Mouse (Mus musculus): ENCODE data around the gene Acox1. TPM values are rescaled to one million over a fixed set of nuclear protein-coding genes. Genes with fewer than 3 reads are reported as not detected.
A peak's percentile ranks its signal among the peaks of the same experiment; 100 is the strongest.

Gene Acox1
- polyA plus RNA-seq, 1 experiment from 2014 or later, result 68.3 TPM

GRCm38 (mm10) chr11:116169214-116169613 lies 29.6 kb downstream of the Acox1 start:
- H3K4me1 ChIP-seq (ENCODE audit: control insufficient read depth, insufficient read depth, low read length), result peaks cover 9% of the 10 kb centered on the region
- no peak overlapping the region for H3K4me2 ChIP-seq (ENCODE audit: low read length)
- ATAC-seq (ENCODE audit: low FRiP score, low TSS enrichment) (no peak), DNase-seq (no peak)
- no peak overlapping the region for H3K27ac ChIP-seq (replicated peaks; ENCODE audit: low read depth, low read length)
- no peak overlapping the region for H3K9ac ChIP-seq (replicated peaks; ENCODE audit: low read length)
- no peaks in the 10 kb centered on the region for H3K9me3 ChIP-seq (ENCODE audit: control insufficient read depth, low read length)
- H3K27me3 ChIP-seq (ENCODE audit: control insufficient read depth, insufficient read depth, low read length), result no peaks in the 10 kb centered on the region
- WGBS, result 88% methylated on average over 3 of the region's 3 CpGs
- H3K4me3 ChIP-seq (replicated peaks; ENCODE audit: low read depth, low read length), result no peak overlapping the region
- H3K36me3 ChIP-seq (ENCODE audit: control insufficient read depth, insufficient read depth, low read length), result peaks cover 46% of the 10 kb centered on the region

GRCm38 (mm10) chr11:116167884-116168439 lies 30.9 kb downstream of the Acox1 start, which contains the start of gene Fbf1:
Fbf1 (minus strand) TSS chr11:116168166.
- under 1% methylated on average over 40 of the region's 40 CpGs for WGBS
- ATAC-seq (ENCODE audit: low FRiP score, low TSS enrichment), result peak; percentile 93
- DNase-seq, result peak; percentile 98

GRCm38 (mm10) chr11:116167232-116167631 lies 31.6 kb downstream of the Acox1 start:
- Histone ChIP-seq H3K4me3 (replicated peaks; ENCODE audit: low read depth, low read length) (peak overlapping the region; percentile 75), H3K27me3 (ENCODE audit: control insufficient read depth, insufficient read depth, low read length) (no peaks in the 10 kb centered on the region), H3K27ac (replicated peaks; ENCODE audit: low read depth, low read length) (peak overlapping the region; percentile 93), H3K4me2 (ENCODE audit: low read length) (peak overlapping the region; percentile 80), H3K9ac (replicated peaks; ENCODE audit: low read length) (peak overlapping the region; percentile 89), H3K9me3 (ENCODE audit: control insufficient read depth, low read length) (no peaks in the 10 kb centered on the region), H3K36me3 (ENCODE audit: control insufficient read depth, insufficient read depth, low read length) (peaks cover 42% of the 10 kb centered on the region), H3K4me1 (ENCODE audit: control insufficient read depth, insufficient read depth, low read length) (peaks cover 13% of the 10 kb centered on the region)
- ATAC-seq (ENCODE audit: low FRiP score, low TSS enrichment), result no peak
- WGBS, result 7% methylated on average over 6 of the region's 6 CpGs
- no peak for DNase-seq

More at GRCm38 (mm10) chr11:116167884-116168439, 30.9 kb downstream of the Acox1 start, which contains the start of gene Fbf1:
- Histone ChIP-seq H3K9ac (replicated peaks; ENCODE audit: low read length) (peak within 1 kb of the TSS; percentile 89), H3K27ac (replicated peaks; ENCODE audit: low read depth, low read length) (peak within 1 kb of the TSS; percentile 93), H3K4me1 (ENCODE audit: control insufficient read depth, insufficient read depth, low read length) (peaks cover 12% of the 10 kb centered on the region), H3K9me3 (ENCODE audit: control insufficient read depth, low read length) (no peaks in the 10 kb centered on the region), H3K4me3 (replicated peaks; ENCODE audit: low read depth, low read length) (peak within 1 kb of the TSS; percentile 75), H3K27me3 (ENCODE audit: control insufficient read depth, insufficient read depth, low read length) (no peaks in the 10 kb centered on the region), H3K4me2 (ENCODE audit: low read length) (peak within 1 kb of the TSS; percentile 80), H3K36me3 (ENCODE audit: control insufficient read depth, insufficient read depth, low read length) (peaks cover 46% of the 10 kb centered on the region)

GRCm38 (mm10) chr11:116163002-116163401 lies 35.8 kb downstream of the Acox1 start:
- Histone ChIP-seq H3K4me3 (replicated peaks; ENCODE audit: low read depth, low read length) (no peak overlapping the region), H3K4me2 (ENCODE audit: low read length) (no peak overlapping the region), H3K27me3 (ENCODE audit: control insufficient read depth, insufficient read depth, low read length) (no peaks in the 10 kb centered on the region), H3K9me3 (ENCODE audit: control insufficient read depth, low read length) (no peaks in the 10 kb centered on the region), H3K9ac (replicated peaks; ENCODE audit: low read length) (no peak overlapping the region), H3K4me1 (ENCODE audit: control insufficient read depth, insufficient read depth, low read length) (peaks cover 13% of the 10 kb centered on the region), H3K27ac (replicated peaks; ENCODE audit: low read depth, low read length) (no peak overlapping the region), H3K36me3 (ENCODE audit: control insufficient read depth, insufficient read depth, low read length) (peaks cover 69% of the 10 kb centered on the region)
- WGBS, result 21% methylated on average over 9 of the region's 9 CpGs
- DNase-seq (no peak), ATAC-seq (ENCODE audit: low FRiP score, low TSS enrichment) (no peak)

GRCm38 (mm10) chr11:116162146-116162545 lies 36.7 kb downstream of the Acox1 start:
- H3K4me2 ChIP-seq (ENCODE audit: low read length), result no peak overlapping the region
- no peaks in the 10 kb centered on the region for H3K27me3 ChIP-seq (ENCODE audit: control insufficient read depth, insufficient read depth, low read length)
- H3K9ac ChIP-seq (replicated peaks; ENCODE audit: low read length), result no peak overlapping the region
- no peak for ATAC-seq (ENCODE audit: low FRiP score, low TSS enrichment)
- no peak for DNase-seq
- H3K36me3 ChIP-seq (ENCODE audit: control insufficient read depth, insufficient read depth, low read length), result peaks cover 77% of the 10 kb centered on the region
- peaks cover 12% of the 10 kb centered on the region for H3K4me1 ChIP-seq (ENCODE audit: control insufficient read depth, insufficient read depth, low read length)
- no peaks in the 10 kb centered on the region for H3K9me3 ChIP-seq (ENCODE audit: control insufficient read depth, low read length)
- WGBS, result 70% methylated on average over 10 of the region's 10 CpGs
- H3K4me3 ChIP-seq (replicated peaks; ENCODE audit: low read depth, low read length), result no peak overlapping the region
- H3K27ac ChIP-seq (replicated peaks; ENCODE audit: low read depth, low read length), result no peak overlapping the region

DNA sequence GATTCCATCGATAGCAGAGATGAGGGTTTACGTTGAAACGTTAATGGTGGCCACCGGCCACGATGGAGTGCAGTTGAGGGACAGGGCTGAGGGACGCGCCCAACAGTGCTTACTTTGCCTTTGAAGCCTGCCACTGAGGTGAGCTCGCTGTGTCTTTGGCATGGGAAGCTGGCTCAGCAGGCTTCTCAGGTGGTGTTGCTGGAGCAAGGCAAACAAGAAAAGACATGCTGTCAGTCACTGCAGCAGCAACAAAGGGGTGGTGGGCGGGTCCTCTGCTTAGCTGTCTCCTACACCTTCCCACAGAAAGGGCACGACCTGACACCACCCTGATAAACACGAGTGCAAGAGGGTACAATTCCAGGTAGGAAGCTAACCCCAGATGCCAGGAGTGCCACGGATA lies 37.5 kb downstream of the Acox1 start:
- Histone ChIP-seq H3K27ac (replicated peaks; ENCODE audit: low read depth, low read length) (no peak overlapping the region), H3K4me1 (ENCODE audit: control insufficient read depth, insufficient read depth, low read length) (peaks cover 4% of the 10 kb centered on the region; the same call in 1 of the 2 replicates), H3K9ac (replicated peaks; ENCODE audit: low read length) (no peak overlapping the region), H3K4me3 (replicated peaks; ENCODE audit: low read depth, low read length) (no peak overlapping the region), H3K36me3 (ENCODE audit: control insufficient read depth, insufficient read depth, low read length) (peaks cover 85% of the 10 kb centered on the region), H3K9me3 (ENCODE audit: control insufficient read depth, low read length) (no peaks in the 10 kb centered on the region), H3K27me3 (ENCODE audit: control insufficient read depth, insufficient read depth, low read length) (no peaks in the 10 kb centered on the region), H3K4me2 (ENCODE audit: low read length) (no peak overlapping the region)
- 78% methylated on average over 12 of the region's 12 CpGs for WGBS
- DNase-seq, result no peak
- no peak for ATAC-seq (ENCODE audit: low FRiP score, low TSS enrichment)

GRCm38 (mm10) chr11:116150960-116151359 lies 47.9 kb downstream of the Acox1 start:
- no peak overlapping the region for H3K9ac ChIP-seq (replicated peaks; ENCODE audit: low read length)
- DNase-seq (no peak), ATAC-seq (ENCODE audit: low FRiP score, low TSS enrichment) (no peak)
- H3K9me3 ChIP-seq (ENCODE audit: control insufficient read depth, low read length), result no peaks in the 10 kb centered on the region
- H3K27ac ChIP-seq (replicated peaks; ENCODE audit: low read depth, low read length), result no peak overlapping the region
- H3K27me3 ChIP-seq (ENCODE audit: control insufficient read depth, insufficient read depth, low read length), result no peaks in the 10 kb centered on the region
- peaks cover 100% of the 10 kb centered on the region for H3K36me3 ChIP-seq (ENCODE audit: control insufficient read depth, insufficient read depth, low read length)
- H3K4me1 ChIP-seq (ENCODE audit: control insufficient read depth, insufficient read depth, low read length), result no peaks in the 10 kb centered on the region
- H3K4me3 ChIP-seq (replicated peaks; ENCODE audit: low read depth, low read length), result no peak overlapping the region
- WGBS, result 96% methylated on average over 2 of the region's 2 CpGs
- H3K4me2 ChIP-seq (ENCODE audit: low read length), result no peak overlapping the region

DNA sequence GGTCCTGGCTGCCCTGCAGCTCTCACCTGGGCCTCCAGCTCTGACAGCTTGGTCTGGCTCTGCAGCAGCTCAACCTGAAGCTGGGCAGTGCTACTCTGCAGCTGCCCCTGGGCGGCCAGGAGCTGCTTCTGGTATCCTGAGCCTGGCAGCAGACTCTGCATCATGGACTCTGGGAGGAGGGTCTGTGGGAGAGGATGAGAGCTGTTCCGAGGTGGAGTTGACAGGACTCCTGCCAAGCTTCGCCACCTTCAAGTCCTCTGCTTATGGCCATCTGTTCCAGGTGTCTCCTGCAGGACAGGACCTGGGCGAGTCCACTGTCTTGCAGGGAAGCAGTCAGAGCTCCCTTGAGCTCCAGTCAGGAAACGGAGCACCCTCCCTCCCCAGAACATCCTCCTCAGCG lies 49.5 kb downstream of the Acox1 start:
- no peak for DNase-seq
- no peak for ATAC-seq (ENCODE audit: low FRiP score, low TSS enrichment)
- H3K36me3 ChIP-seq (ENCODE audit: control insufficient read depth, insufficient read depth, low read length), result peaks cover 100% of the 10 kb centered on the region
- H3K4me1 ChIP-seq (ENCODE audit: control insufficient read depth, insufficient read depth, low read length), result no peaks in the 10 kb centered on the region
- no peak overlapping the region for H3K4me2 ChIP-seq (ENCODE audit: low read length)
- no peak overlapping the region for H3K27ac ChIP-seq (replicated peaks; ENCODE audit: low read depth, low read length)
- WGBS, result 87% methylated on average over 6 of the region's 6 CpGs
- H3K9me3 ChIP-seq (ENCODE audit: control insufficient read depth, low read length), result no peaks in the 10 kb centered on the region
- H3K27me3 ChIP-seq (ENCODE audit: control insufficient read depth, insufficient read depth, low read length), result no peaks in the 10 kb centered on the region
- no peak overlapping the region for H3K4me3 ChIP-seq (replicated peaks; ENCODE audit: low read depth, low read length)
- H3K9ac ChIP-seq (replicated peaks; ENCODE audit: low read length), result no peak overlapping the region

GRCm38 (mm10) chr11:116148761-116149221 lies 50.1 kb downstream of the Acox1 start:
- WGBS, result 71% methylated on average over 20 of the region's 20 CpGs
- Histone ChIP-seq H3K4me2 (ENCODE audit: low read length) (no peak overlapping the region), H3K9ac (replicated peaks; ENCODE audit: low read length) (no peak overlapping the region), H3K4me1 (ENCODE audit: control insufficient read depth, insufficient read depth, low read length) (no peaks in the 10 kb centered on the region), H3K27ac (replicated peaks; ENCODE audit: low read depth, low read length) (no peak overlapping the region), H3K4me3 (replicated peaks; ENCODE audit: low read depth, low read length) (no peak overlapping the region), H3K27me3 (ENCODE audit: control insufficient read depth, insufficient read depth, low read length) (no peaks in the 10 kb centered on the region), H3K9me3 (ENCODE audit: control insufficient read depth, low read length) (no peaks in the 10 kb centered on the region), H3K36me3 (ENCODE audit: control insufficient read depth, insufficient read depth, low read length) (peaks cover 100% of the 10 kb centered on the region)
- ATAC-seq (ENCODE audit: low FRiP score, low TSS enrichment) (no peak), DNase-seq (no peak)

Measured in midbrain, embryonic 14.5 days (tissue).